8 mouse cellular contexts compared by ENCODE assay signal in genomic region chr11:63920531-63920930, GRCm38 (mm10). TPM values are rescaled to one million over a fixed set of nuclear protein-coding genes. Genes with fewer than 3 reads are reported as not detected.
DNase-seq lines count a peak whose midpoint lies in the region; ATAC-seq lines count a peak whose summit lies in the region.

No protein-coding gene starts in this region.

- intact Hi-C loops in left cerebral cortex, postnatal 10 days (cut with DNase I) = loop anchor here (5.0 to 10.0 kb wide), 5 partner anchors 157 to 977 kb away; partner anchors contain the start of genes Cox10, F930015N05Rik and Hs3st3a1

- H3K36me3 ChIP-seq in hindbrain, embryonic 13.5 days = no peaks in the 10 kb centered on the region
- no peaks in the 10 kb centered on the region for H3K36me3 ChIP-seq in megakaryocyte, embryonic 14.5 days (replicated peaks; ENCODE audit: low read length)

- H3K4me3 ChIP-seq in hindbrain, embryonic 13.5 days = peak overlapping the region; percentile 59
- H3K4me3 ChIP-seq in megakaryocyte, embryonic 14.5 days (replicated peaks) = peak overlapping the region; percentile 73

- DNase-seq in NIH3T3 (ENCODE audit: low read depth) = peak; percentile 19
- DNase-seq in cerebellum, postnatal 10 days = peak; percentile 88 to 89
- DNase-seq in frontal cortex, postnatal 25 days (ENCODE audit: low spot score in 2 of 2) = peak; percentile 49 to 65
- DNase-seq in left cerebral cortex, postnatal 10 days (ENCODE audit: extremely low spot score in 1 of 2, low spot score in 2 of 2) = peak; percentile 61 to 88
- peak; percentile 73 to 78 for DNase-seq in right cerebral cortex, adult 2 months (ENCODE audit: low spot score in 2 of 2)
- peak; percentile 75 for DNase-seq in urinary bladder, postnatal 14 days (ENCODE audit: low spot score)

- peak overlapping the region; percentile 55; the same call in 1 of the 2 replicates for H3K27ac ChIP-seq in hindbrain, embryonic 13.5 days

- H3K4me1 ChIP-seq in hindbrain, embryonic 13.5 days (replicated peaks) = peaks cover 71% of the 10 kb centered on the region
- peaks cover 56% of the 10 kb centered on the region for H3K4me1 ChIP-seq in megakaryocyte, embryonic 14.5 days

- H3K9me3 ChIP-seq in hindbrain, embryonic 13.5 days = no peaks in the 10 kb centered on the region
- H3K9me3 ChIP-seq in megakaryocyte, embryonic 14.5 days = no peaks in the 10 kb centered on the region

- H3K9ac ChIP-seq in hindbrain, embryonic 13.5 days = peak overlapping the region; percentile 80

- H3K4me2 ChIP-seq in hindbrain, embryonic 13.5 days = peak overlapping the region; percentile 88

- H3K27me3 ChIP-seq in hindbrain, embryonic 13.5 days = peaks cover 81% of the 10 kb centered on the region
- peaks cover 92% of the 10 kb centered on the region for H3K27me3 ChIP-seq in megakaryocyte, embryonic 14.5 days (replicated peaks)

- WGBS in hindbrain, embryonic 13.5 days = under 1% methylated on average over 33 of the region's 33 CpGs

- ATAC-seq in hindbrain, embryonic 13.5 days (ENCODE audit: low FRiP score) = peak; percentile 68

RNA-seq across cellular contexts. Expression of gene Hs3st3b1, which starts 1.6 kb away (rescaled TPM):
- polyA plus RNA-seq in hindbrain, embryonic 13.5 days (2015; fragmentation: Nextera tagmentation; extraction: Ambion mirVana) = 6.5 and 7.5 TPM in 2 replicates
- total RNA-seq in left cerebral cortex, postnatal 10 days (2021) = 1 to 10 TPM in 1 of 2 experiments, under 1 TPM in 1; 0.89 to 1.1 TPM
- polyA plus RNA-seq in megakaryocyte, embryonic 14.5 days (2012; ENCODE audit: insufficient read depth, low replicate concordance) = 0.32 TPM in 1 of 2 replicates, not detected in the other

Comparison
In these comparisons a context has a peak if more than half of its experiments do, and no peak if none do; other contexts are left out.
1. Peak in every context shown above with its lines: DNase-seq, ATAC-seq, H3K4me3 ChIP-seq and H3K27ac ChIP-seq.
2. DNase-seq: peak in every context shown above with its lines; median percentile 88 in cerebellum, postnatal 10 days; 76 in right cerebral cortex, adult 2 months; 75 in urinary bladder, postnatal 14 days; 74 in left cerebral cortex, postnatal 10 days; 57 in frontal cortex, postnatal 25 days; 19 in NIH3T3.